Mouse (Mus musculus) forebrain, postnatal 0 days (tissue): ENCODE data around the gene Synpo2l. TPM values are rescaled to one million over a fixed set of nuclear protein-coding genes. Genes with fewer than 3 reads are reported as not detected.
A peak's percentile ranks its signal among the peaks of the same experiment; 100 is the strongest.

Source experiments
- ATAC-seq: fragments of 200-750 bp; cut with Nextera tagmentation; 2 replicates; pipeline ENCODE4 v1.8.0; 2017; ENCODE audit warnings: mild to moderate bottlenecking, moderate library complexity
- DNase-seq: peaks from one replicate; pipeline ENCODE4 v3.0.0-alpha.2; 2015
- H3K27ac ChIP-seq: fragments of 300-500 bp; sonication (generic); 2 replicates; pipeline ENCODE4 v1.5.1; 2014; ENCODE audit warnings: low read depth, mild to moderate bottlenecking, antibody characterized with exemption, low read length, moderate library complexity, mixed read lengths
- H3K27me3 ChIP-seq: fragments of 300-500 bp; sonication (generic); 2 replicates; pipeline ENCODE4 v1.6.1; 2014; ENCODE audit warnings: mild to moderate bottlenecking, low read length, mixed read lengths; ENCODE audit not compliant: insufficient read depth
- H3K36me3 ChIP-seq: fragments of 300-500 bp; sonication (generic); 2 replicates; pipeline ENCODE4 v1.6.1; 2014; ENCODE audit warnings: mild to moderate bottlenecking, moderate library complexity; ENCODE audit not compliant: insufficient read depth
- H3K4me1 ChIP-seq: fragments of 300-500 bp; sonication (generic); 2 replicates; pipeline ENCODE4 v1.6.1; 2014; ENCODE audit warnings: antibody characterized with exemption; ENCODE audit not compliant: insufficient read depth
- H3K4me2 ChIP-seq: fragments of 300-500 bp; sonication (generic); 2 replicates; pipeline ENCODE4 v1.6.1; 2014; ENCODE audit warnings: low read depth, mild to moderate bottlenecking, moderate library complexity
- H3K4me3 ChIP-seq: fragments of 300-500 bp; sonication (generic); 2 replicates; pipeline ENCODE4 v1.5.1; 2014; ENCODE audit warnings: low read depth, low read length, mixed read lengths
- H3K9ac ChIP-seq: fragments of 300-500 bp; sonication (generic); 2 replicates; pipeline ENCODE4 v1.6.1; 2014; ENCODE audit warnings: mild to moderate bottlenecking
- H3K9me3 ChIP-seq: fragments of 300-500 bp; sonication (generic); 2 replicates; pipeline ENCODE4 v1.6.1; 2016; ENCODE audit warnings: low read length
- CTCF ChIP-seq: sonication (generic); IDR thresholded peaks from 2 replicates; pipeline ENCODE4 v1.5.1; 2016; ENCODE audit warnings: antibody characterized with exemption, control low read depth, low read depth
- WGBS: fragments of 180-500 bp; shearing (Covaris S2); extraction: QIAGEN DNeasy Blood & Tissue Kit; methylation state at CpG from one replicate; pipeline ENCODE4 v1.1.7; 2014; 5-methylcytosine and 5-hydroxymethylcytosine counted together
- microRNA-seq, 2 experiments: library from miRNA; unstranded; fragments of <30 nt; microRNA quantifications; one replicate each; pipeline ENCODE4; 2016
- polyA plus RNA-seq: library from polyadenylated mRNA; unstranded; fragments of >200 nt; fragmentation: Nextera tagmentation; extraction: Ambion mirVana; gene quantifications from 2 replicates; pipeline ENCODE4 v1.2.1, GENCODE M21; 2015
- total RNA-seq: library from RNA; depleted of rRNA; stranded (reverse); fragments of >200 nt; gene quantifications from 2 replicates; pipeline ENCODE4 v1.2.3, GENCODE M21; 2014; rRNA removed

Synpo2l gene
- total and polyA plus RNA-seq, 2 experiments from 2014 or later = 0.17 to 0.24 TPM

GRCm38 (mm10) chr14:20618211-20618610 is 49.9 kb downstream of the Synpo2l start:
- Histone ChIP-seq H3K36me3 (no peaks in the 10 kb centered on the region), H3K27me3 (no peaks in the 10 kb centered on the region), H3K9ac (no peak overlapping the region), H3K27ac (no peak overlapping the region), H3K4me2 (no peak overlapping the region), H3K4me3 (no peak overlapping the region), H3K4me1 (no peaks in the 10 kb centered on the region), H3K9me3 (no peaks in the 10 kb centered on the region)
- no peak for TF ChIP-seq CTCF
- DNase-seq = no peak
- no peak for ATAC-seq
- WGBS = 66% methylated on average over 5 of the region's 5 CpGs

- Histone ChIP-seq H3K27me3 (no peaks in the 10 kb centered on the region), H3K4me2 (no peak overlapping the region), H3K27ac (no peak overlapping the region), H3K4me3 (no peak overlapping the region), H3K36me3 (no peaks in the 10 kb centered on the region), H3K4me1 (no peaks in the 10 kb centered on the region), H3K9ac (no peak overlapping the region), H3K9me3 (no peaks in the 10 kb centered on the region)
- peak; percentile 16 for DNase-seq
- ATAC-seq = peak; percentile 77; the same call in 1 of the 2 replicates
- TF ChIP-seq CTCF = no peak
- WGBS = 9% methylated on average over 2 of the region's 2 CpGs
Measured at GRCm38 (mm10) chr14:20616421-20616820, 51.7 kb downstream of the Synpo2l start.

- H3K4me2 ChIP-seq = no peak overlapping the region
- H3K27me3 ChIP-seq = no peaks in the 10 kb centered on the region
- TF ChIP-seq CTCF = no peak
- H3K4me3 ChIP-seq = no peak overlapping the region
- DNase-seq (no peak), ATAC-seq (no peak)
- H3K36me3 ChIP-seq = no peaks in the 10 kb centered on the region; the same call in 1 of the 2 replicates
- no peak overlapping the region for H3K9ac ChIP-seq
- H3K4me1 ChIP-seq = no peaks in the 10 kb centered on the region
- no peaks in the 10 kb centered on the region for H3K9me3 ChIP-seq
- WGBS = 98% methylated on average over 2 of the region's 2 CpGs
- H3K27ac ChIP-seq = no peak overlapping the region
Measured at GRCm38 (mm10) chr14:20615075-20615474, 53.1 kb downstream of the Synpo2l start.

- no peak for DNase-seq
- 94% methylated on average over 1 of the region's 1 CpGs for WGBS
- TF ChIP-seq CTCF = no peak
- Histone ChIP-seq H3K4me2 (no peak overlapping the region), H3K36me3 (no peaks in the 10 kb centered on the region; the same call in 1 of the 2 replicates), H3K4me1 (no peaks in the 10 kb centered on the region), H3K27ac (no peak overlapping the region), H3K9ac (no peak overlapping the region), H3K27me3 (no peaks in the 10 kb centered on the region), H3K9me3 (no peaks in the 10 kb centered on the region), H3K4me3 (no peak overlapping the region)
- ATAC-seq = no peak
Measured at GRCm38 (mm10) chr14:20612820-20613219, 55.3 kb downstream of the Synpo2l start.

GRCm38 (mm10) chr14:20610146-20610545 is 58.0 kb downstream of the Synpo2l start:
- no peaks in the 10 kb centered on the region for H3K9me3 ChIP-seq
- ATAC-seq (no peak), DNase-seq (no peak)
- H3K36me3 ChIP-seq = peaks cover 6% of the 10 kb centered on the region
- H3K4me1 ChIP-seq = no peaks in the 10 kb centered on the region
- H3K4me2 ChIP-seq = no peak overlapping the region
- H3K27ac ChIP-seq = no peak overlapping the region
- H3K27me3 ChIP-seq = no peaks in the 10 kb centered on the region
- H3K4me3 ChIP-seq = no peak overlapping the region
- WGBS = 82% methylated on average over 4 of the region's 4 CpGs
- TF ChIP-seq CTCF = no peak
- no peak overlapping the region for H3K9ac ChIP-seq

- Histone ChIP-seq H3K27me3 (no peaks in the 10 kb centered on the region), H3K9me3 (no peaks in the 10 kb centered on the region), H3K4me2 (no peak overlapping the region), H3K9ac (no peak overlapping the region), H3K36me3 (peaks cover 6% of the 10 kb centered on the region), H3K27ac (no peak overlapping the region), H3K4me1 (no peaks in the 10 kb centered on the region), H3K4me3 (no peak overlapping the region)
- TF ChIP-seq CTCF = no peak
- DNase-seq = no peak
- WGBS = 90% methylated on average over 3 of the region's 3 CpGs
- no peak for ATAC-seq
Measured at GRCm38 (mm10) chr14:20609519-20609918, 58.6 kb downstream of the Synpo2l start.

Small RNAs within 50 kb of the gene (microRNA-seq; reads per million reads assigned to microRNA genes)
- 2.9 to 3.5 reads per million in 2 experiments for gene Mir6946

Other genes starting within 250 kb of the Synpo2l start
- 1.5 and 2.1 TPM in 2 replicates for gene Cfap70, start 216.1 kb downstream of the Synpo2l start, total RNA-seq
- gene Cfap70, start 216.1 kb downstream of the Synpo2l start, polyA plus RNA-seq = 0.88 and 1.4 TPM in 2 replicates
- 36.7 and 43.0 TPM in 2 replicates for gene Anxa7, start 188.2 kb downstream of the Synpo2l start, total RNA-seq
- 20.9 and 21.2 TPM in 2 replicates for gene Anxa7, start 188.2 kb downstream of the Synpo2l start, polyA plus RNA-seq
- gene Mss51, start 171.5 kb downstream of the Synpo2l start, total RNA-seq = 0.14 and 0.15 TPM in 2 replicates
- gene Mss51, start 171.5 kb downstream of the Synpo2l start, polyA plus RNA-seq = not detected in 2 replicates
- gene Ppp3cb, start 121.8 kb downstream of the Synpo2l start, total RNA-seq = 172 and 194 TPM in 2 replicates
- gene Ppp3cb, start 121.8 kb downstream of the Synpo2l start, polyA plus RNA-seq = 83.5 and 103 TPM in 2 replicates
- gene Usp54, start 27.3 kb downstream of the Synpo2l start, total RNA-seq = 20.5 and 28.9 TPM in 2 replicates
- gene Usp54, start 27.3 kb downstream of the Synpo2l start, polyA plus RNA-seq = 3.0 and 4.8 TPM in 2 replicates
- 0.15 and 0.57 TPM in 2 replicates for gene Myoz1, start 11.8 kb downstream of the Synpo2l start, total RNA-seq
- 0.30 and 0.83 TPM in 2 replicates for gene Myoz1, start 11.8 kb downstream of the Synpo2l start, polyA plus RNA-seq
- gene Sec24c, start 6.0 kb upstream of the Synpo2l start, total RNA-seq = 65.0 and 86.4 TPM in 2 replicates
- gene Sec24c, start 6.0 kb upstream of the Synpo2l start, polyA plus RNA-seq = 46.0 and 57.1 TPM in 2 replicates
- gene Fut11, start 26.6 kb upstream of the Synpo2l start, total RNA-seq = 11.2 and 17.9 TPM in 2 replicates
- 14.0 and 20.7 TPM in 2 replicates for gene Fut11, start 26.6 kb upstream of the Synpo2l start, polyA plus RNA-seq
- 238 and 257 TPM in 2 replicates for gene Chchd1, start 34.7 kb upstream of the Synpo2l start, total RNA-seq
- gene Chchd1, start 34.7 kb upstream of the Synpo2l start, polyA plus RNA-seq = 222 and 300 TPM in 2 replicates
- 112 and 162 TPM in 2 replicates for gene Zswim8, start 39.2 kb upstream of the Synpo2l start, total RNA-seq
- 24.6 and 28.2 TPM in 2 replicates for gene Zswim8, start 39.2 kb upstream of the Synpo2l start, polyA plus RNA-seq
- gene Ndst2, start 66.2 kb upstream of the Synpo2l start, total RNA-seq = 16.3 and 25.0 TPM in 2 replicates
- gene Ndst2, start 66.2 kb upstream of the Synpo2l start, polyA plus RNA-seq = 6.7 and 11.2 TPM in 2 replicates
- 137 and 145 TPM in 2 replicates for gene Camk2g, start 125.7 kb upstream of the Synpo2l start, total RNA-seq
- 165 and 231 TPM in 2 replicates for gene Camk2g, start 125.7 kb upstream of the Synpo2l start, polyA plus RNA-seq
- 0.62 and 1.1 TPM in 2 replicates for gene Plau, start 168.3 kb upstream of the Synpo2l start, total RNA-seq
- 0.23 and 0.44 TPM in 2 replicates for gene Plau, start 168.3 kb upstream of the Synpo2l start, polyA plus RNA-seq